Mouse (Mus musculus): ENCODE data around the gene Ppp1r13b. TPM values are rescaled to one million over a fixed set of nuclear protein-coding genes. Genes with fewer than 3 reads are reported as not detected.
A peak's percentile ranks its signal among the peaks of the same experiment; 100 is the strongest.

The Ppp1r13b gene
- polyA plus RNA-seq, 1 experiment from 2014 or later, result 3.6 TPM

GRCm38 (mm10) chr12:111898686-111899085 is 9.2 kb downstream of the Ppp1r13b start:
- H3K9me3 ChIP-seq (replicated peaks), result no peaks in the 10 kb centered on the region
- ATAC-seq (ENCODE audit: insufficient read depth), result no peak
- no peak overlapping the region for H3K27ac ChIP-seq (replicated peaks)
- H3K36me3 ChIP-seq (replicated peaks), result no peaks in the 10 kb centered on the region
- H3K4me1 ChIP-seq (replicated peaks), result peaks cover 39% of the 10 kb centered on the region
- H3K4me3 ChIP-seq (replicated peaks), result no peak overlapping the region
- H3K9ac ChIP-seq, result no peak overlapping the region
- WGBS (ENCODE audit: insufficient replicate concordance), result 61% methylated on average over 9 of the region's 9 CpGs
- H3K27me3 ChIP-seq, result no peaks in the 10 kb centered on the region
- H3K4me2 ChIP-seq, result no peak overlapping the region

DNA sequence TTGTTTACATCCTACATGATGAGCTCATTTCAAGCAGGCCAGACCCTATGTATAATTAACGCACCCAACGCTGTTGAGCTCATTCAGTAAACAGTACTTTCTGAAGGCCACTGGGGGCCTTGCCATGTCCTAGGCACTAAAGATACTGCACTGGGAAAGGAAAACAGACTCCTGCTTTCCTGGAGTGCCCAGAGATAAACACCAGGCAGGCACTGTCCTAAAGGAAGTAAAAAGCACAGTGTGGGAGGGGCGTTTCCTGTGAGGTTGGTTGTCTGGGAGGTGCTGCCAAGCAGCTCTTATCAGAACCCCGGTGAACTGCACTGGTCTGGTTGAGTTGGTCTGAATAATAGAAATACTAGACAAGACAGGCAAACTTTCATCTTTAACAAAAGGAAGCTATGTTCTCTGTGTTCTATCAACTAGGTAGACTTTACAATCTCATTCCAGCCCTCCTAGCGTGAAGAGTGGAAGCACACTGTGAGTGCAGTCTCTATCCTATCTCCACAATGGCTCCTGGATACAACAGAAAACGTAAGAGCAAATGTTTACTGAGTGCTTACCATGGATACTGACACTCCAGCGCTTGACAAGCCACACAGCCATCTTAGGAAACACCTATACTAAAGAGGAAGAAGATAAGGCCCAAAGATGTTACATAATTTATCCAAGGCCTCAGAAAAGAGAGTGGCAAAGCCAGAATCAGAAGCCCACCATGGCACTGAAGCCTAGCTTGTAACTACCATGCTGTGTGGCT is 10.8 kb downstream of the Ppp1r13b start:
- Histone ChIP-seq H3K4me2 (peak overlapping the region; percentile 46), H3K36me3 (replicated peaks) (no peaks in the 10 kb centered on the region), H3K4me3 (replicated peaks) (no peak overlapping the region), H3K9ac (no peak overlapping the region), H3K9me3 (replicated peaks) (no peaks in the 10 kb centered on the region), H3K27ac (replicated peaks) (peak overlapping the region; percentile 63), H3K27me3 (no peaks in the 10 kb centered on the region), H3K4me1 (replicated peaks) (peaks cover 39% of the 10 kb centered on the region)
- ATAC-seq (ENCODE audit: insufficient read depth), result peak; percentile 91
- WGBS (ENCODE audit: insufficient replicate concordance), result 5% methylated on average over 7 of the region's 7 CpGs

DNA sequence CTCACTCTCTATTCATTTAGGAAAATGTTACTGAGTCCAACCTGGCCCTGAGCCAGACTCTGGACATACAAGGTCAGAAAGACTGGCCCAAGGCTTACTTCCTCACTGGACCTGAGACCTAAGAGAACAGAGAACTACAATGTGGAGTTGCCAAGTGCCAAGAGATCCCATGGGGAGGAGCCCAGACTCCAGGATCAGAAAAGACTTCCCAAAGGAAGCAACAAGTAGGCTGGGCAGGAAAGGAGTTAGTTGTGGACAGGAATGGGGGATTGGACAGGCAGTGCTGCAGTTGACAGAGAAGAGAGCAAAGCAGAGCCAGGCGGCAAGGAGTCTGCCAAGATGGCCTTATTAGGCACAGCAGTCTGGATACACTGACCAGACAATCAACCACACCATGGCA is 13.8 kb downstream of the Ppp1r13b start:
- Histone ChIP-seq H3K9me3 (replicated peaks) (no peaks in the 10 kb centered on the region), H3K27me3 (no peaks in the 10 kb centered on the region), H3K9ac (no peak overlapping the region), H3K36me3 (replicated peaks) (no peaks in the 10 kb centered on the region), H3K27ac (replicated peaks) (no peak overlapping the region), H3K4me2 (no peak overlapping the region), H3K4me3 (replicated peaks) (no peak overlapping the region), H3K4me1 (replicated peaks) (peaks cover 32% of the 10 kb centered on the region)
- ATAC-seq (ENCODE audit: insufficient read depth), result no peak
- 68% methylated on average over 1 of the region's 1 CpGs for WGBS (ENCODE audit: insufficient replicate concordance)

DNA sequence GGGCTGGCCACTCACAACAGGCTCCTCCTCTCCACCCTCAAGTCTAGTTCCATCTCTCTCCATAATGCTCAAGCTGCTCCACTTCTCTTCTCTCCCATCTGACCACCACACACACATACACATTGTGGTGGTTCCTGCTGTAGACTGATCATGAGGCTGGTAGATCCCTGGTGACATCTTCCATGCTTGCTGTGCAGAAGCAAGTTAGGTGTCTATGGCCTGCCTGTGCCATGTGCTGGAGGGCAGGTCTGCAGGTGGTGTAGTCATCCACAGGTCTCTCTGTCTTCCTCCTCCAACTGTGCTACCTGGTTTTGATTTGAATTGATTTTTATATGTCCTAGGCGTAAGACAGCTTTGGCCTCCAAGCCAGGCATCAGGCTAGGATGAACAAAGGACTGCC is 14.9 kb downstream of the Ppp1r13b start:
- Histone ChIP-seq H3K4me3 (replicated peaks) (no peak overlapping the region), H3K4me1 (replicated peaks) (peaks cover 27% of the 10 kb centered on the region), H3K9me3 (replicated peaks) (no peaks in the 10 kb centered on the region), H3K27me3 (no peaks in the 10 kb centered on the region), H3K36me3 (replicated peaks) (no peaks in the 10 kb centered on the region), H3K4me2 (no peak overlapping the region), H3K9ac (no peak overlapping the region), H3K27ac (replicated peaks) (no peak overlapping the region)
- 90% methylated on average over 1 of the region's 1 CpGs for WGBS (ENCODE audit: insufficient replicate concordance)
- no peak for ATAC-seq (ENCODE audit: insufficient read depth)

DNA sequence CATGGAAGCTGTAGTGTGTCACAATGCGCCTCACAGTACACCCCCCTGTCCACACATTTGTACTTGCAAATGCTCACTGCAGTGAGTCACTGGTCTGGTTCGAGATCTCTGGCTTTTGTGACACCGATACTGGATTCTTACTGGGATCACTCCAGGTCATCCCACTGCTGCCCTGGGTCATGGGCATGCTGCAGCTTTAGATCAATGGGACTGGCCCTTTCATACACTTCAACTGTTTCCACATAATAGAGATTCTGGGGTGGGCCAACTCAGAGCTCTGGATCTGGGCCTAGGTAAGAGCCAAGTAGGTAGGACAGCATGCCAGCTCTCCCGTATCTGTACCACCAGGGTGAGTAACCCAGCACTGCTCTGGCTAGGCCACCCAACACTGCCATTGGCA is 16.1 kb downstream of the Ppp1r13b start:
- no peak overlapping the region for H3K27ac ChIP-seq (replicated peaks)
- H3K4me3 ChIP-seq (replicated peaks), result no peak overlapping the region
- H3K4me1 ChIP-seq (replicated peaks), result peaks cover 15% of the 10 kb centered on the region
- no peaks in the 10 kb centered on the region for H3K27me3 ChIP-seq
- ATAC-seq (ENCODE audit: insufficient read depth), result no peak
- H3K9ac ChIP-seq, result no peak overlapping the region
- H3K9me3 ChIP-seq (replicated peaks), result no peaks in the 10 kb centered on the region
- H3K36me3 ChIP-seq (replicated peaks), result no peaks in the 10 kb centered on the region
- WGBS (ENCODE audit: insufficient replicate concordance), result 71% methylated on average over 4 of the region's 4 CpGs
- H3K4me2 ChIP-seq, result no peak overlapping the region

DNA sequence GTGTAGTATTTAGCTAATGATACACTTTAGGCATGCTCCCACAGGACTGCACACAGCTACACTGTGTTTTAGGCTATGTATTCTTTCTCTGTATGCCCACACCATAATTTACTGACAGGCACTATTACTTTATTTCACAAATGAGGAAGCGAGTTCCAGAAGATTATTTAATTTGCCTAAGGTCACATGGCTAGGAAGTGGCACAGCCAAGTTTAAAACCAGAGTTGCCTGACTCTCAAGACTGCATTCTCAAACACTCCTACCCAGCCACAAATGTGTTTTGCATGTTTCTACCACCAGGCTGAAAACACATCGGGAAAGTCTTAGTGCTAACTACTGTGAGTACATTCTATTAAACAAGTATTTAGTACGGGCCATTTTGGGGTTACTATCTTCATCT is 18.7 kb downstream of the Ppp1r13b start:
- no peak overlapping the region for H3K27ac ChIP-seq (replicated peaks)
- H3K9ac ChIP-seq, result no peak overlapping the region
- H3K4me2 ChIP-seq, result no peak overlapping the region
- H3K36me3 ChIP-seq (replicated peaks), result no peaks in the 10 kb centered on the region
- ATAC-seq (ENCODE audit: insufficient read depth), result no peak
- peaks cover 4% of the 10 kb centered on the region for H3K4me1 ChIP-seq (replicated peaks)
- no peak overlapping the region for H3K4me3 ChIP-seq (replicated peaks)
- H3K27me3 ChIP-seq, result no peaks in the 10 kb centered on the region
- 65% methylated on average over 3 of the region's 3 CpGs for WGBS (ENCODE audit: insufficient replicate concordance)
- no peaks in the 10 kb centered on the region for H3K9me3 ChIP-seq (replicated peaks)

GRCm38 (mm10) chr12:111888303-111888864 is 19.5 kb downstream of the Ppp1r13b start:
- Histone ChIP-seq H3K27ac (replicated peaks) (no peak overlapping the region), H3K4me2 (no peak overlapping the region), H3K27me3 (no peaks in the 10 kb centered on the region), H3K36me3 (replicated peaks) (no peaks in the 10 kb centered on the region), H3K4me3 (replicated peaks) (no peak overlapping the region), H3K4me1 (replicated peaks) (no peaks in the 10 kb centered on the region; the same call in 1 of the 2 replicates), H3K9me3 (replicated peaks) (no peaks in the 10 kb centered on the region), H3K9ac (no peak overlapping the region)
- no peak for ATAC-seq (ENCODE audit: insufficient read depth)
- 70% methylated on average over 4 of the region's 4 CpGs for WGBS (ENCODE audit: insufficient replicate concordance)

DNA sequence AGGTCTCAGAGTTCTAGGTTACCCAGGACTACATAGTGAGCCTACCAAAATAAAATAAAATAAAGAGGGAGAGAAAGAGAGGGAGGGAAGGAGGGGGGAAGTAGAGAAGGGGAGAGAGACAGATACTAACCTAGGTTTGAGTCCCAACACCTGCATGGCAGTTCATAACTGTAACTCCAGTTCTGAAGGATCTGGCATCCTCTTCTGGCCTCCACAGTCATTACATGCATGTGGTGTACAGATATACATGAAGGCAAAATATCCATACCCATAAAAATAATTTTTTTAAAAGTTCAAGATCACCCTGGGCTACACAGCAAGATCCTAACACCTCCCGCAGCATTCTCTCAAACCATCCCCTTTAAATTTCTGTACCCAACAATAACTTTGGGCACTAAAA is 20.9 kb downstream of the Ppp1r13b start:
- peaks cover 5% of the 10 kb centered on the region; the same call in 1 of the 2 replicates for H3K4me1 ChIP-seq (replicated peaks)
- H3K9me3 ChIP-seq (replicated peaks), result no peaks in the 10 kb centered on the region
- no peak overlapping the region for H3K9ac ChIP-seq
- no peak overlapping the region for H3K4me2 ChIP-seq
- no peaks in the 10 kb centered on the region for H3K27me3 ChIP-seq
- no peak overlapping the region for H3K27ac ChIP-seq (replicated peaks)
- ATAC-seq (ENCODE audit: insufficient read depth), result no peak
- 70% methylated on average over 1 of the region's 1 CpGs for WGBS (ENCODE audit: insufficient replicate concordance)
- no peaks in the 10 kb centered on the region for H3K36me3 ChIP-seq (replicated peaks)
- H3K4me3 ChIP-seq (replicated peaks), result no peak overlapping the region

DNA sequence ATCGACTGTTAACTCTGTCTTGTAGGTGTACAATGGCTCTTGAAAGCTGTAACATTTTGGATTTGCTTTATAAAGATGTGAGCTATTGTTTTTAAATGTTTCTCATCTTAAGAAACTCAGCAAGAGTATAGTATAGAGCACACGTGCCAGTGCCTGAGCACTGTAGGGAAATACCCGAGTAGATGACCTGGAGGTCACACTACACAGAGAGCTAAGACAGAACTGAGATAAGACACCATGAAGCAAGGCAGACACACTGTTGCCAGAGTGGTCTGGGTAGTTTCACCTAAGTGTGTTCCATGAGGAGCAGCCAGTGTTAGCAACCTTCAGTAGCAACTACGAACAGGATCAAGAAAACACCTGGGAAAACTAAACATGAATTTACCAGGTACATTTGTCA is 25.1 kb downstream of the Ppp1r13b start:
- H3K4me2 ChIP-seq, result no peak overlapping the region
- no peaks in the 10 kb centered on the region for H3K9me3 ChIP-seq (replicated peaks)
- no peak overlapping the region for H3K9ac ChIP-seq
- no peak for ATAC-seq (ENCODE audit: insufficient read depth)
- H3K4me3 ChIP-seq (replicated peaks), result no peak overlapping the region
- 30% methylated on average over 4 of the region's 4 CpGs for WGBS (ENCODE audit: insufficient replicate concordance)
- H3K27me3 ChIP-seq, result no peaks in the 10 kb centered on the region
- H3K4me1 ChIP-seq (replicated peaks), result peaks cover 5% of the 10 kb centered on the region; the same call in 1 of the 2 replicates
- no peaks in the 10 kb centered on the region for H3K36me3 ChIP-seq (replicated peaks)
- no peak overlapping the region for H3K27ac ChIP-seq (replicated peaks)

GRCm38 (mm10) chr12:111882022-111882421 is 25.9 kb downstream of the Ppp1r13b start:
- WGBS (ENCODE audit: insufficient replicate concordance), result 42% methylated on average over 3 of the region's 3 CpGs
- Histone ChIP-seq H3K9ac (no peak overlapping the region), H3K36me3 (replicated peaks) (no peaks in the 10 kb centered on the region), H3K4me2 (no peak overlapping the region), H3K4me1 (replicated peaks) (peaks cover 5% of the 10 kb centered on the region; the same call in 1 of the 2 replicates), H3K4me3 (replicated peaks) (no peak overlapping the region), H3K27ac (replicated peaks) (no peak overlapping the region), H3K27me3 (no peaks in the 10 kb centered on the region), H3K9me3 (replicated peaks) (no peaks in the 10 kb centered on the region)
- ATAC-seq (ENCODE audit: insufficient read depth), result no peak

GRCm38 (mm10) chr12:111878213-111878612 is 29.7 kb downstream of the Ppp1r13b start:
- WGBS (ENCODE audit: insufficient replicate concordance), result 9% methylated on average over 3 of the region's 3 CpGs
- ATAC-seq (ENCODE audit: insufficient read depth), result peak; percentile 63; the same call in 1 of the 2 replicates
- H3K9ac ChIP-seq, result no peak overlapping the region
- no peak overlapping the region for H3K4me2 ChIP-seq
- H3K36me3 ChIP-seq (replicated peaks), result no peaks in the 10 kb centered on the region
- H3K27me3 ChIP-seq, result no peaks in the 10 kb centered on the region
- peaks cover 8% of the 10 kb centered on the region for H3K4me1 ChIP-seq (replicated peaks)
- no peak overlapping the region for H3K27ac ChIP-seq (replicated peaks)
- H3K4me3 ChIP-seq (replicated peaks), result no peak overlapping the region
- no peaks in the 10 kb centered on the region for H3K9me3 ChIP-seq (replicated peaks)
